Mouse (Mus musculus): ENCODE results near the gene Thbs4. TPM values are rescaled to one million over a fixed set of nuclear protein-coding genes. Genes with fewer than 3 reads are reported as not detected.

Thbs4 gene
- polyA plus RNA-seq, 1 experiment from 2014 or later: 2.9 TPM

DNA sequence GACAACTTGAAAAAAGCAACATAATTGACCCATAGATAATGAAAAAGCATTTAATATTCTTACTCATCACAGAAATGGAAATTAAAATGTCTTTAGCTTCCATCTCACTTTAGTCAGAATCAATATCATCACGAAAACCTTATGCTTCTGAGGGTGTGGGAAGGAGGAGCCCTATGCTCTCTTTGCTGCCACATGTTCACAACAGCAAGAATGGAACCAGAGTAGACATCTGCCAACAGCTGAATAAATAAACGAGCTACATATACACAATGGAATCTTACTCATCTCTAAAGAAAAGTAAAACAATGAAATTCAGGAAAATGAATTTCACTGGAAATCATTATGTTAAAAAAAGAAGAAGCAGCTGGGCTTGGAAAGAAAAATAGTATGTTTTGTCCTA is 4.2 kb upstream of the Thbs4 start:
- WGBS: 88% methylated on average over 2 of the region's 2 CpGs
- Histone ChIP-seq H3K9ac (replicated peaks; ENCODE audit: low read length) (no peak overlapping the region), H3K27ac (replicated peaks; ENCODE audit: low read depth, low read length) (no peak overlapping the region), H3K4me3 (replicated peaks; ENCODE audit: low read depth, low read length) (no peak overlapping the region), H3K4me2 (ENCODE audit: low read length) (no peak overlapping the region), H3K9me3 (ENCODE audit: control insufficient read depth, low read length) (no peaks in the 10 kb centered on the region), H3K36me3 (ENCODE audit: control insufficient read depth, insufficient read depth, low read length) (no peaks in the 10 kb centered on the region), H3K4me1 (ENCODE audit: control insufficient read depth, insufficient read depth, low read length) (peaks cover 10% of the 10 kb centered on the region; the same call in 1 of the 2 replicates), H3K27me3 (ENCODE audit: control insufficient read depth, insufficient read depth, low read length) (peaks cover 5% of the 10 kb centered on the region; the same call in 1 of the 2 replicates)
- no peak for ATAC-seq (ENCODE audit: low FRiP score, low TSS enrichment)
- DNase-seq: no peak

DNA sequence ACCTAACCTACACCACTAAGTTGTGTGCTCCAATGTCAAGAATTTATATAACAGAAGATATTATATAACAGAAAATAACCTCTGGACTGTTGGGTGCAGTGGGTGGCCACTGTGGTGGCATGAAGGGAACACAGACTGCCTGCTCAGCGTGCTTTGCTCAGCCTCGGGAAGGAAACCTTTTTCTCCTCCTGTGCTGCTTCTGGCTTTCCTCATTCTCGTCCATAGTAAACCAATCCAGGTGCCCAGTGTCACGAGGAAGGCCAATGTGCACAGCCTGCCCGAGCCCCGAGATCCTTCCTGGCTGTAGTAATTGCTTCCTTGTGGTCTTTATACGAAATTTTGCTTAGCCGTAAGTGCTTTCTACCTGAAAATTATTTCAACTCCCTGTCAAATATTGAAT is 982 bp downstream of the Thbs4 start:
- Histone ChIP-seq H3K4me3 (replicated peaks; ENCODE audit: low read depth, low read length) (no peak overlapping the region), H3K27me3 (ENCODE audit: control insufficient read depth, insufficient read depth, low read length) (peaks cover 5% of the 10 kb centered on the region; the same call in 1 of the 2 replicates), H3K27ac (replicated peaks; ENCODE audit: low read depth, low read length) (no peak overlapping the region), H3K36me3 (ENCODE audit: control insufficient read depth, insufficient read depth, low read length) (no peaks in the 10 kb centered on the region), H3K9me3 (ENCODE audit: control insufficient read depth, low read length) (no peaks in the 10 kb centered on the region), H3K9ac (replicated peaks; ENCODE audit: low read length) (no peak overlapping the region), H3K4me1 (ENCODE audit: control insufficient read depth, insufficient read depth, low read length) (peaks cover 6% of the 10 kb centered on the region; the same call in 1 of the 2 replicates), H3K4me2 (ENCODE audit: low read length) (no peak overlapping the region)
- no peak for ATAC-seq (ENCODE audit: low FRiP score, low TSS enrichment)
- no peak for DNase-seq
- 85% methylated on average over 8 of the region's 8 CpGs for WGBS

DNA sequence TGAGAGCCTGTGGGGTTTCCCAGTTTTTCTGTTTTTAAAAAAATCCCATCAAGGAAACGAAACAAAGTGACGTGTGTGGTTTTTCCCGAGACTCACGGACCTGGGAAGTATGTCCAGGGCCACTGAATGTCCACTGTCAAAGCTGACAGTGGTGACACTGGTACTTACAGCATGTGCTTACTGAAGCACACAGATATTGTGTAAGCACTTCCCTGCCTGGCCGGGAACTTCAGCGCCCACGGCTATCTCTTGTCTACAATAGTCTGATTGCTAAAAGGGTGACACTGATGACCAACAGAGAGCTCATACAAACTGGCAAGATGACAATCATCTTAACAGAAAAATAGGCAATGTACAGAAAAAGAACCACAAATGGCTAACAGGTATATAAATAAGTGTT is 3.1 kb downstream of the Thbs4 start:
- no peak overlapping the region for H3K9ac ChIP-seq (replicated peaks; ENCODE audit: low read length)
- H3K4me2 ChIP-seq (ENCODE audit: low read length): no peak overlapping the region
- H3K27ac ChIP-seq (replicated peaks; ENCODE audit: low read depth, low read length): no peak overlapping the region
- no peaks in the 10 kb centered on the region for H3K9me3 ChIP-seq (ENCODE audit: control insufficient read depth, low read length)
- no peak for DNase-seq
- H3K4me3 ChIP-seq (replicated peaks; ENCODE audit: low read depth, low read length): no peak overlapping the region
- H3K36me3 ChIP-seq (ENCODE audit: control insufficient read depth, insufficient read depth, low read length): no peaks in the 10 kb centered on the region
- 87% methylated on average over 7 of the region's 7 CpGs for WGBS
- no peak for ATAC-seq (ENCODE audit: low FRiP score, low TSS enrichment)
- H3K4me1 ChIP-seq (ENCODE audit: control insufficient read depth, insufficient read depth, low read length): peaks cover 6% of the 10 kb centered on the region; the same call in 1 of the 2 replicates
- peaks cover 5% of the 10 kb centered on the region; the same call in 1 of the 2 replicates for H3K27me3 ChIP-seq (ENCODE audit: control insufficient read depth, insufficient read depth, low read length)

DNA sequence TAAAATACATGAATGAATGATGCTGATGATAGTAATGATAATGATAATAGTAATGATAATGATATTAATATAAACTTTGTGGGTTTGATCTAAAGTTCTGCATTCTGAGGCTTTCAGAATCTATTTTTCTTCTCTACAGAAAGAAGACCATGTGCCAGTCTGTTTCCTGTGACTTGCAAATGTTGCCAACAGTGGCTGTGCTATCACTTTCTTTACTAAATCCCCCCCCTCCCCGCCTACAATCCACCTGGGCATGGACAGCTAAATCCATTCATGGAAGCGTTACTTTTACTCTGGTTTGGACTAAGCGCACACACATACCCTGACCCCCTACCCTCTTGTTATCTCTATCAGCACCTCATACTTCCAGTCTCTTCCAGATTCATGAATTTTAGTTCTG is 10.3 kb downstream of the Thbs4 start:
- ATAC-seq (ENCODE audit: low FRiP score, low TSS enrichment): no peak
- Histone ChIP-seq H3K4me3 (replicated peaks; ENCODE audit: low read depth, low read length) (no peak overlapping the region), H3K4me1 (ENCODE audit: control insufficient read depth, insufficient read depth, low read length) (no peaks in the 10 kb centered on the region), H3K9me3 (ENCODE audit: control insufficient read depth, low read length) (no peaks in the 10 kb centered on the region), H3K4me2 (ENCODE audit: low read length) (no peak overlapping the region), H3K36me3 (ENCODE audit: control insufficient read depth, insufficient read depth, low read length) (no peaks in the 10 kb centered on the region), H3K27me3 (ENCODE audit: control insufficient read depth, insufficient read depth, low read length) (no peaks in the 10 kb centered on the region), H3K9ac (replicated peaks; ENCODE audit: low read length) (no peak overlapping the region), H3K27ac (replicated peaks; ENCODE audit: low read depth, low read length) (no peak overlapping the region)
- DNase-seq: no peak
- 92% methylated on average over 3 of the region's 3 CpGs for WGBS

DNA sequence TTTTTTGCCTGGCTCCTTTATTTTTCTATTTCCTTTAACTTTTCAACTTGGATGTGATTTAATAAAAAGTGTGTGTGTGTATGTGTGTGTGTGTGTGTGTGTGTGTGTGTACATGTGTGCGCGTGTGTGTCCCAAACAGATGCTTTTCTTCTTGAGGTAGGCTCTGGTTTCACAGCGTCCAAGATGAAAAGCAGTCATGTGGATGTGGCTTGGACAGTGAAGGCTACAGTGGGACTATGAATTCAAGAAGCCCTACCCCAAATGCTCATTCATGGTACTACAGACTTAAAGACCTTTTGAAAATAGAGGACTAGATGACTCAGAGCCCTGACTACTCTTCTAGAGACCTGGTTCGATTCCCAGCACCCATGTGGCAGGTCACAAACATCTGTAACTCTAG is 11.1 kb downstream of the Thbs4 start:
- H3K9ac ChIP-seq (replicated peaks; ENCODE audit: low read length): no peak overlapping the region
- H3K36me3 ChIP-seq (ENCODE audit: control insufficient read depth, insufficient read depth, low read length): no peaks in the 10 kb centered on the region
- H3K27ac ChIP-seq (replicated peaks; ENCODE audit: low read depth, low read length): no peak overlapping the region
- no peaks in the 10 kb centered on the region for H3K27me3 ChIP-seq (ENCODE audit: control insufficient read depth, insufficient read depth, low read length)
- DNase-seq (no peak), ATAC-seq (ENCODE audit: low FRiP score, low TSS enrichment) (no peak)
- no peaks in the 10 kb centered on the region for H3K9me3 ChIP-seq (ENCODE audit: control insufficient read depth, low read length)
- H3K4me1 ChIP-seq (ENCODE audit: control insufficient read depth, insufficient read depth, low read length): no peaks in the 10 kb centered on the region
- H3K4me3 ChIP-seq (replicated peaks; ENCODE audit: low read depth, low read length): no peak overlapping the region
- no peak overlapping the region for H3K4me2 ChIP-seq (ENCODE audit: low read length)
- WGBS: 93% methylated on average over 4 of the region's 4 CpGs

DNA sequence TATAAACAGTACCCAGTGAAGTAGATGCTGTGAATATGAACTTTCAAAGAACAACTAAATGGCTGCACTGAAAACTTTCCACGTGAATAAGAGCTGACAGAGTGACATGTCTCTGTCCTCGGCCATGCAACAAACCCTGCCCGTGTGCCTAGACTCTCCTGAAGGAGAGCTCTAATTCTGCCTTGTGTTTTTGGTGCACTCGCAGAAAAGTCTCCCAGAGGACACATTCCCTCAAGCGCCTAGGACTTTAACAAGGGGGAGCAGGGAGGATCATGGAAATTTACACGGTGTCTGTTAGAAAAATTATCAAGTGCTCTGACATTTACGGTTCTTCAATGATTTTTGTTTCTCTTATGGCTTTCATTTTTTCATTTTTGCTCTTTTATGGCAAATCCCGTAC is 13.7 kb downstream of the Thbs4 start:
- H3K27me3 ChIP-seq (ENCODE audit: control insufficient read depth, insufficient read depth, low read length): no peaks in the 10 kb centered on the region
- WGBS: 77% methylated on average over 8 of the region's 8 CpGs

DNA sequence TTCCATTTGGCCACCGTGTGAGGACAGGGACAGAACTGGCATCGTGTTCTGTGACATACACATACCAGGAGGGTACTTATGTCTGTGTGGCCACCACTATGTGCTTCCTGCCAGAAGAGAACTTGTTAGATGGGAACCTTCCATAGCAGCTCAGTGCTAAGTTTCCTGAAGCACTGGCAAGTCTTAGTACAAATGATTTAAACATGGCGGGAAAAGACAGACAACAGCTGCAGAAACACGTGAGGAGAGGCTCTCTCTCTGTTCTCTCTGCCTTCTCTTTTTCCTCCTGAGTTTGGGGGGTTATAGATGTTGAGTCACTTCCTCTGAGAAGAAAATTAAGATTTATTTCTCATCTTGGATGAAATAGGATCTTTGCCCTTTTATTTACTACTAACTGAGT is 14.5 kb downstream of the Thbs4 start:
- H3K4me2 ChIP-seq (ENCODE audit: low read length): no peak overlapping the region
- H3K36me3 ChIP-seq (ENCODE audit: control insufficient read depth, insufficient read depth, low read length): no peaks in the 10 kb centered on the region
- DNase-seq (no peak), ATAC-seq (ENCODE audit: low FRiP score, low TSS enrichment) (no peak)
- 89% methylated on average over 4 of the region's 4 CpGs for WGBS
- no peak overlapping the region for H3K4me3 ChIP-seq (replicated peaks; ENCODE audit: low read depth, low read length)
- no peaks in the 10 kb centered on the region for H3K9me3 ChIP-seq (ENCODE audit: control insufficient read depth, low read length)
- H3K9ac ChIP-seq (replicated peaks; ENCODE audit: low read length): no peak overlapping the region
- no peak overlapping the region for H3K27ac ChIP-seq (replicated peaks; ENCODE audit: low read depth, low read length)
- H3K4me1 ChIP-seq (ENCODE audit: control insufficient read depth, insufficient read depth, low read length): no peaks in the 10 kb centered on the region
- no peaks in the 10 kb centered on the region for H3K27me3 ChIP-seq (ENCODE audit: control insufficient read depth, insufficient read depth, low read length)

More for the DNA sequence above, 13.7 kb downstream of the Thbs4 start:
- ATAC-seq (ENCODE audit: low FRiP score, low TSS enrichment): no peak
- Histone ChIP-seq H3K4me2 (ENCODE audit: low read length) (no peak overlapping the region), H3K9ac (replicated peaks; ENCODE audit: low read length) (no peak overlapping the region), H3K27ac (replicated peaks; ENCODE audit: low read depth, low read length) (no peak overlapping the region), H3K36me3 (ENCODE audit: control insufficient read depth, insufficient read depth, low read length) (no peaks in the 10 kb centered on the region), H3K4me1 (ENCODE audit: control insufficient read depth, insufficient read depth, low read length) (no peaks in the 10 kb centered on the region), H3K4me3 (replicated peaks; ENCODE audit: low read depth, low read length) (no peak overlapping the region), H3K9me3 (ENCODE audit: control insufficient read depth, low read length) (no peaks in the 10 kb centered on the region)
- no peak for DNase-seq

DNA sequence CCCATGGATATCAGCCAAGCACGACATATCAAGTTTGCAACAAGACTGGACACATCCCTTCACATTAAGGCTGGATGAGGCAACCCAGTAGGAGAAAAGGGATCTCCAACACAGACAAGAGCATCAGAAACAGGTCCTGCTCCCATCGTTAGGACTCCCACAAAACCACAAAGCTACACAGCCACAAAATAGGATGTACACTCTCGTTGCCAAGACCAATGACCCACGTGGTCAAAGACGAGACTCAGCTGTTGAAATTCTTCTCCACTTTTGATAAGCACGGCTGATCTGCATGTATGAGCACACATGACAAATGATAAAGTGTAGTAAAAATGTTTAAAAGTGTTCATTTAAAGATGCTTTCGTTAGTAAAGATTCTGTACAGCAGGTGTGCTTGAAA is 16.0 kb downstream of the Thbs4 start:
- Histone ChIP-seq H3K4me3 (replicated peaks; ENCODE audit: low read depth, low read length) (no peak overlapping the region), H3K4me1 (ENCODE audit: control insufficient read depth, insufficient read depth, low read length) (no peaks in the 10 kb centered on the region), H3K9ac (replicated peaks; ENCODE audit: low read length) (no peak overlapping the region), H3K36me3 (ENCODE audit: control insufficient read depth, insufficient read depth, low read length) (no peaks in the 10 kb centered on the region), H3K27ac (replicated peaks; ENCODE audit: low read depth, low read length) (no peak overlapping the region), H3K4me2 (ENCODE audit: low read length) (no peak overlapping the region), H3K9me3 (ENCODE audit: control insufficient read depth, low read length) (no peaks in the 10 kb centered on the region), H3K27me3 (ENCODE audit: control insufficient read depth, insufficient read depth, low read length) (no peaks in the 10 kb centered on the region)
- 85% methylated on average over 7 of the region's 7 CpGs for WGBS
- DNase-seq (no peak), ATAC-seq (ENCODE audit: low FRiP score, low TSS enrichment) (no peak)

DNA sequence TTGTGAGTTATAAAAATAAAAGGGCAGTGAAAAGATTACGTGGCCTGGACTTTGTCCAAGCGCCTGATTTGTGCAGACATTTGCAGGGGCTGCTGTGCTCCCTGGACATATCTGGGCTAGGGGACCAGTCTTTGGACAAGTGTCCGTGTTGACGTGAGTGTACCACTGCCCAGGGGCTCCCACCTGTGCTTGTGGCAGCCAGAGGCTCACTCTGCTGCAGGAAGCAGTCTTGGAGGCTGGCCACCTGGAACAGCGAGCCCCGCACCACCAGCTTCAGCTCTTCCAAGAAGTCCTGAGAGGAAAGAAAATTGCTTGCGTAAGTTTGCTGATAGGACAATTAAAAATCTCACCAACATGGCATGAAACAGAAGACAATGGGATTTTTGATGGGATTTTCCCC is 18.7 kb downstream of the Thbs4 start:
- Histone ChIP-seq H3K27ac (replicated peaks; ENCODE audit: low read depth, low read length) (no peak overlapping the region), H3K9me3 (ENCODE audit: control insufficient read depth, low read length) (no peaks in the 10 kb centered on the region), H3K4me2 (ENCODE audit: low read length) (no peak overlapping the region), H3K4me3 (replicated peaks; ENCODE audit: low read depth, low read length) (no peak overlapping the region), H3K4me1 (ENCODE audit: control insufficient read depth, insufficient read depth, low read length) (no peaks in the 10 kb centered on the region), H3K9ac (replicated peaks; ENCODE audit: low read length) (no peak overlapping the region), H3K27me3 (ENCODE audit: control insufficient read depth, insufficient read depth, low read length) (no peaks in the 10 kb centered on the region), H3K36me3 (ENCODE audit: control insufficient read depth, insufficient read depth, low read length) (no peaks in the 10 kb centered on the region)
- ATAC-seq (ENCODE audit: low FRiP score, low TSS enrichment) (no peak), DNase-seq (no peak)
- 80% methylated on average over 7 of the region's 7 CpGs for WGBS

Data from midbrain, embryonic 14.5 days (tissue).